Mouse (Mus musculus): ENCODE data around the gene Sdk1.

Sdk1 gene

DNA sequence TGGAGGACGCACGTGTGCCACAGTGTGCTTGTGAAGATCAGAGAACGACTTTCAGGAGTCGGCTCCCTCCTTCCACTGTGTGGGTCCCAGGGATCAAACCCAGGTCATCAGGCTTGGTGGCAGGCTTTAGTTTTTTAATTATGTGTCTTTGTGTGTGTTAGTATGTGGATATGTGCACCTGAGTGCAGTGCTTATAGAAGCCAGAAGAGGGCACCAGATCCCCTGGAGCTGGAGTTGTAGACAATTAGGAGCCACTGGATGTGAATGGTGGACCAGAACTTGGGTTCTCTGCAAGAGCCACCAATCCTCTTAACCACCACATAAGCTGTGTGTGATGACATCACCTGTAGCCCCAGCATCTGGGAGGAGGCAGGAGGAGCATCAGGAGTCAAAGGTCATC is 909.5 kb downstream of the Sdk1 start:
- no peak for DNase-seq

DNA sequence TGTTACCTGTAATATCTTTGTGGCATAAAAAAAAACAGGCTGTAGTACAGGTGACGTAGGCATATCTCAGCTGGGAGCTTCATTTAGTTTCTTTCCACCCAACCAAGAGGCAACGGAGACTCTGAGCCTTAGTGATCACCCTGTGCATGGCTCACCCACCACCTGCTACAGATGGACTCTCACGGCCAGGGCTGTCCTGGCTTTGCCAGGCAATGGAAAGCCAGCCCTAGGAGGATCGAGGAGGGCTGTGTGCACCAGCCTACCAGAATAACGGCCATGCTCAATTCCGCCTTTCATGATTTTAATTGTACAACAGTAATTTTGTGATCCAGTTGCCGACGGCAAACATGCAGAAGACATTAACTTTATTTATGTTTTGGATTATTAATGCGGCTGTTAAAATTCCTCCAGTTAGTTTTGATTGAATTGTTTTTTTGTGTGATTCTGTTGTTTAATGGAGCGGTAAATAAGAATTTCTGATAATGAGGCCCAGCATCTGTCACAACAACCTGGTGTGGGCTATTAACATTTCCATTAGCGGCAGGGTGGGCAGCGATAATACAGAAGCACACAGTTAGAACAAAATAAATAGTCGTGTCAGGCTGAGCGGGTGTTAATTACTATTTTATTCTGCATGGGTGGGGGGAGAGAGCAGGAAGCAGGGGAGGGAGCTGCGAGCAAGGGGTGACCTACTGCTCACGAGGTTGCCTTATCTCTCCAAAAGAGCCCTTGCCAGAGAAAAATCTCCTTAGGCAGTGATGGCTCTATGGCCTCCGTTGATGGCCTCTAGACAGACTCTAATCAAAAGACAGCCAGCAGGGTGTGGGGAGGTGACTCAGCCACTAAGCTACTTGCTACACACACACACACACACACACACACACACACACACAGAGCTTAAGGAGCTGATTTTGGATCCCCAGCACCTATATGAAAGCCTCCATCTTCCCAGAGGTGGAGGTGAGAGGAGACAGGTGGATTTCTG is 915.9 kb downstream of the Sdk1 start:
- DNase-seq = no peak

GRCm38 (mm10) chr5:142163483-142163882 is 922.2 kb downstream of the Sdk1 start:
- DNase-seq = no peak

GRCm38 (mm10) chr5:142173636-142174035 is 932.3 kb downstream of the Sdk1 start:
- DNase-seq = no peak

DNA sequence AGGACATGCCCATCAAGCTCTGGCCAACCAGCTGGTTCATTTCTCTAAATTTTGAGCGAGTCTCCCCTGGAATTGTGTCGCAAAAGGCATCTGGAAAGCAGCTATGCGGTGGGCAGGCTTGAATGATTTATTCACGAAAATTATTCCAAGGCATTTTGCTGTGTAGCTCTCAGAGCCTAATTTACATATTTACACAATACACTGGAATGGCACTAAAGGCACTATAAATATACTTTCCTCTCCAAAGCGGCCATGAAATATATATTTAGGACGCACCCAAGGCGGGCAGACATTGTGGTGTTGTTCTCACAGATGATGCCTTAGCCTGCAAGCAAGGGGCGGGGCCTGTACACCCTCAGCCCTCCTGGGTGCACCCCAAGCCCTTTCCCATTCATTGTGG is 936.9 kb downstream of the Sdk1 start:
- peak; percentile 19 for DNase-seq

- DNase-seq = no peak
These were observed 938.0 kb downstream of the Sdk1 start for GRCm38 (mm10) chr5:142179304-142179703.

- no peak for DNase-seq
These were observed 940.6 kb downstream of the Sdk1 start for GRCm38 (mm10) chr5:142181862-142182261.

GRCm38 (mm10) chr5:142188765-142189164 is 947.5 kb downstream of the Sdk1 start:
- DNase-seq = no peak

DNA sequence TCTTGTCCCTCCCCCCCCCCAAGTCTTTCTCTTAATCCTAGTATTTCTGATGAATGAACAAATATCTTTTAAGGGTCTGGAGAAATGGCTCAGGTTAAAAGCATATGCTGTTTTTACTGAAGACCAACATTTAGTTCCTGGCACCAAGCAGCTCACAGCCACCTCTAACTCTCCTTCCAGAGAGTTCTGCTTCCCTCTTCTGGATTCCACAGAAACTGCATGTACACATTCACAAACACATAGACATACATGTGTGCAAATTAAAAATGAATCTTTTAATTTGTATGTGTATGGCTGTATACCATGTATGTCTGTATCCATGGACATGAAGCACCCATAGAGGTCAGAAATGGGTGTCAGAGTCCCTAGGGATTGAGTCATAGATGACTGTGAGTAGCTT is 968.6 kb downstream of the Sdk1 start:
- DNase-seq = no peak

DNA sequence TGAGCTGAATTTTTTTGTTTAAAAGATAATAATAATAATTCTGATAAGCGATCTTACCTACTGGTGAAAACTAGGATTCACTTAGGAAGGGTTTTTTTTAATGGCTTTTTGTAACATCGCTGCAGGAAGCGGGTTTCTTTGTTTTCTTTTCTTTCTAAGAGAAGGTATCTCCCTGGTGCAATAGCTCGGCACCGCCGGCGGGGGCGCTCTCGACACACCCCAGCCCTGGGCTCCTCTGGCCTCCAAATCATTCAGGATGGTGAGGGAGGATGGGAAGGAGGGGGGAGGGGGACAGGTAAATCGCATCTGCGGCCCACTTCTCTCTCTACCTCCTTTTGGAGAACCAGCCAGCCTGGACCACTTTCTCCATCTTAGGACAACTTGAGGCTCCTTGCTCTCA is 971.0 kb downstream of the Sdk1 start:
- no peak for DNase-seq

DNA sequence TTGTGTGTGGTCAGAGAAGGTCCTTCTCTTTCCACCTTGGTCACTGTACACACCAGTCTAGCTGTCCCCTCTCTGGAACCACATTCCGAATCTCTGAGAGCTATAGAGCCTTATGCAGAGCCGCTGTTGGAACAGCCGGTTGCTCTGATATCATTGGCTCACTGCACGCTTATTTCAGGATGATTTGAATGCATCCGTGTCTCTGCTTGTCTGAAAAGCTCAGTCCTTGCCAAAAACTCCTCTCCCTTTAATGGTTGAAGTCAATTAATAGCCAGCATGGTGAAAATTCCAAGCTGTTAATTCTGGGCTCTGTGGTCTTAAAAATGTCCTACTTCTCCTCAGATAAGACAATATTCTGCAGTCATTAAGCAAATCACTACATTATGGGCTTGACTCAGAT is 974.7 kb downstream of the Sdk1 start:
- no peak for DNase-seq

DNA sequence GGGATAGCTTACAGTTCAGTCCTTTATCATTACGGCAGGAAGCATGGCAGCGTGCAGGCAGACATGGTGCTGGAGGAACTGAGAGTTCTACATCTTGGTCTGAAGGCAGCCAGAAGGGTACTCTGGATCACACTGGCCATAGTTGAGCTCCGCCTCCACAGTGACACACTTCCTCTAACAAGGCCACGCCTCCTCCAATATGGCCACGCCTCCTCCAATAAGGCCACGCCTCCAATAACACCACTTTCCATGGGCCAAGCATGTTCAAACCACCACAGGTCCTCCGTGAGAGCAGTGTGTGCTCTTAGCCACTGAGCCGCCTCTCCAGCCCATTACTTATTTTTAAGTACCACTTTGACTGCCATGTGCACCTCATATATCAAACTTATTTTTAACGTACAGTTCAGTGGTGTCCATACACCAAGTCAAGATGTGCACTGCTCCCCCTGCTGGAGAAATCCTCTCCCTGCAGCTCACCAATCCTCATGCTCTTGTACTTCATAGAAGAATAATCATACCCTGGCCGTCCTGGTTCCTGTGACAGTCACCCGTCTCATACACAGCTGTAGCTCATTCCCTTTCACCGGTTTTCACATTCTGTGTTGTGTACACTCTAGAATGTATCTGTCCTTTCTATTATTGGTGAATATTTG is 979.7 kb downstream of the Sdk1 start:
- DNase-seq = no peak

- DNase-seq = no peak
These were observed 987.9 kb downstream of the Sdk1 start for GRCm38 (mm10) chr5:142228957-142229810.

- DNase-seq = no peak
These were observed 988.5 kb downstream of the Sdk1 start for GRCm38 (mm10) chr5:142229811-142230205.

DNA sequence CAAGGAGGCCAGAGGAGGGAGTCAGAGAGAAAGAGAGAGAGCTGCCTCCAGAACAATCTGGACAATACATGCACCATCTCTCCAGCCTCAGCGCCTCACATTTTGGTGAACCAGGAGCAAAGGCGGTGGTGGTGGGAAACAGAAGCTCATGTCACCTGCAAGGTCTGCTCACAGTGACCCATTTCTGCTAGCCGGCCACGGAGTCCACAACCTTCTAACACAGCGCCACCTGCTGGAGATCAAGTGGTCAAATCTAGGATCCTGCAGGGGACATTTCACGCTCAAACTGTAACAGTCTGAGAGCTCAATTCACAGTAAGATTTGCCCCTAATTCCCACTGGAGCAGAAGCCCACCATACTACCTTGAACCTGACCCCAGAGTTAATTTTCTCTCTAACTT is 999.0 kb downstream of the Sdk1 start:
- DNase-seq = no peak

DNA sequence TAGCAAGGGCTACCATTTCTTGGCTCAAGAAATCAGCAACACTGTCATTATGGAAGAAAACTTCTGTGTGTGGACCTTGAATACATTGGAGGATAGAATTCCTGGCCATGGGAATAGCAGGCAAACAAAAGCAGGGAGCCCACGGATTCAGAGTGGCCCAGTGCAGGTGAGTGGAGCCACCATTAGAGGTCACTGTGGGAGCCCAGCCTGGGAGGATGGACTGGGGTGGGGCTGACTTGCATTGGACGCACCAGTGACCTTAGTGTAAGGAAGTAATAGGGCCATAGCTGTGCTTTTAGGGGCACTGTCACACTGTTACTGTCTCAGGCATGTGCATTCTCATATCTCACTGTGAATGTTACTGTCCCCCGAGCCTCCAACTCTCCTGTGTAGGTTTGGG is 1001.3 kb downstream of the Sdk1 start:
- no peak for DNase-seq

GRCm38 (mm10) chr5:142243069-142243468 is 1001.8 kb downstream of the Sdk1 start:
- no peak for DNase-seq

DNA sequence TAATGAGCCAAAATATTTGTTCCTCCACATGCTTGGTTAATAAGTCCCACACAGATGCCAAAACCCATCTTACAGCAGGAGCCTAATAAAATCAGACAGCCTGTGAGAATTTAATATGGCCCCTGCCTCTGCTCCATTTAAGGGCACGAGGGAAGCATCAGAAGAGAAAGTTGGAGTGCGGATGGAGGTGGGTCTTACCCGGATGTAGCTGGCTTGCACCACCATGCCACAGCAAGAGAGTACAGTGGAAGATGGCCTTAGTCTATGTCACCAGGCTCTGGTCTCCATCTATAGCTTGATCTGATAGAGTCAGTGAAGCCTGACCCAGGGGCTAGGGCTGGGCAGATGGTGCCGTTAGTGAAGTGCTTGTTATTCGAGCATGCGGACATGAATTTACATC is 1014.9 kb downstream of the Sdk1 start:
- no peak for DNase-seq

DNA sequence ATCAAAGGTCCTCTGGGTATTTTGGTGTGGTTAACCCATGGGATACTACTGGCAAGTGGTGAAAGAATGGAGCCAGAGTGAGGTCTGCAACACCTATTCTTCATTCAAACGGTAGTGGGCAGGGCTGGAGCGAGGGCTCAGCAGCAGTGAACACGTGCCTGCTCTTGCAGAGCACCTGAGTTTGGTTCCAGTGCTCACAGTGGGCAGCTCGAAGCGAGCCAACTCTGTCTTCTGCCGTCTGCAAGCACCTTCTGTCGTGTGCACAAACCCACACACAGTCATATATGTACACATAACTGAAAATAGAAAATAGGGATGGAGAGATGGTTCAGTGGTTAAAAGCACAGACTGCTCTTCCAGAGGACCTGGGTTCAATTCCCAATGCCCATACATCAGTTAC is 1017.4 kb downstream of the Sdk1 start:
- no peak for DNase-seq

GRCm38 (mm10) chr5:142262060-142262459 is 1020.8 kb downstream of the Sdk1 start:
- DNase-seq = no peak
